Mouse (Mus musculus): ENCODE data around the gene Barx2.

Barx2 gene

DNA sequence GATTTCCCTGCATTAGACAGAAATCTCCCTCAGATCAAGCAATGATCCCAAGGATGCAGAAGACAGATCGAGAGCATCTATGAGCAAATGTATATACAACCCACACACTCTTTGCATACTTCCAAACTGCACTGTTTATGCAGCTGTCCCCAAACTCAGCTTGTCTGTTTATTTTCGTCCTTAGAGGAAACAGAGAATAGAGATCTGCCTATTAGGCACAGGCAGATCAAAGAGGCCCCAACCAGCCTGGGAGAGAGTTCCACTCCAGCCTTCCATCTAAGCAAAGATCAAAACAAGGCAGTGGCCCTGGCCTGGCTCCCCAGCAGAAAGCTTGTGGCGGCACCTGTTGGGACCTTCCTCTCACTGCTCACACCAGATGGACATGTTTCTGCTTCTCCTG lies 27.0 kb downstream of the Barx2 start:
- DNase-seq: no peak

GRCm38 (mm10) chr9:31882376-31882775 lies 30.9 kb downstream of the Barx2 start:
- DNase-seq: no peak

- DNase-seq: no peak
Measured at GRCm38 (mm10) chr9:31875556-31875955, 37.7 kb downstream of the Barx2 start.

DNA sequence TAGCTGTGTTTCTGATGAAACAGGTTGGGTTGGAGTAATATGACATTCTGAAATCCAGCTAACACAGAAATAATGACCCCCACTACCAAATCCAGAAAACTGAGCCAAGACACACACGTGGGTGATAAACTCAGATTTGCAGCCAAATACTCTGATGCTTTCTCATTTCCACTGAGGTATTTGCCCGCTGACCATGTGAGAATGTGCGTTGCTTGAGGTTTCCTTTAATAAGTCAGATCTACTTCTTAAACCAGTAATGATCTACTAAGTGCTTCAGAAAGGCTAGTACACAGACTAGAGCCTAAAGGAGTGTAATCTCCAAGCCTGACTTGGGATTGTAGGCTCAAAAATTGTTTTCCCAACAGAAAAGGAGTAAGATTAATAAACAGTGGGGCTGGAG lies 39.0 kb downstream of the Barx2 start:
- DNase-seq: no peak

- no peak for DNase-seq
Measured at GRCm38 (mm10) chr9:31871410-31871809, 41.9 kb downstream of the Barx2 start.

GRCm38 (mm10) chr9:31868823-31869460 lies 44.3 kb downstream of the Barx2 start:
- DNase-seq: no peak

DNA sequence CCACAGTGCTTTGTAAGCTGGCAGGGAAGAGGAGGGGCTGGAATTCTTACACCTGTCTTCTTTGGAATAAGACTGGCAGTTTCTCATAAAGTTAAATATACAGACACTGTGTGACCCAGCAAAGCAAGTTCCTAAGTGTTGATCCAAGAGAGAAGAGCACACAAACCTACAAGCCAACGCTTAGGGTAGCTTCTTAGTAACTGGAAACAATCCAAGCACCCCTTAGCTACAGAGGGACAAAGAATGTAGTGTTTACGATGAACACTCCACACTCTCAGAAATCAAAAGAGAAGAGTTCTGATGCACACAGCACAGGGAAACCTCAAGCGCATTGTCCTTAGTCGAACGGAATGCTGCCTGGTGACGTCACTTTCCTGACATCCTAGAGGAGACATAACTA lies 49.4 kb downstream of the Barx2 start:
- DNase-seq: no peak

DNA sequence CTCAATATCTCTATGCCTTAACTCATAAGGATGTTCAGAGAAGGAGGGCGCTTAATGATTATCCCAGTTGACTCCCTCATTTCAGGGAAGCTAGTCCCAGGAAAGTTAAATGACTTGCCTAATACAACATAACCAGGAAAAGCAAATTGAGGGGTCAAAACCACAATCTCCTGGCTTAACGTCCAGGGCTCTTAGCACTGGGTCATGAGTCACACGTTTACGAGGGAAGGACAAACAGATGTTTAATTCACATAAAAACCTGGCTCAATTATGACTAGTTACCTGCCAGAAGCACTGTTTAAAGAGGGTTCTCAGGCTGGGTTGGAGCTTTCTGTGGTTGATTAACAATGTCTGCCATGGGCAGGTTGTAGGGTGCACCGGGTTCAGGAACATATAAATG lies 53.8 kb downstream of the Barx2 start:
- no peak for DNase-seq

DNA sequence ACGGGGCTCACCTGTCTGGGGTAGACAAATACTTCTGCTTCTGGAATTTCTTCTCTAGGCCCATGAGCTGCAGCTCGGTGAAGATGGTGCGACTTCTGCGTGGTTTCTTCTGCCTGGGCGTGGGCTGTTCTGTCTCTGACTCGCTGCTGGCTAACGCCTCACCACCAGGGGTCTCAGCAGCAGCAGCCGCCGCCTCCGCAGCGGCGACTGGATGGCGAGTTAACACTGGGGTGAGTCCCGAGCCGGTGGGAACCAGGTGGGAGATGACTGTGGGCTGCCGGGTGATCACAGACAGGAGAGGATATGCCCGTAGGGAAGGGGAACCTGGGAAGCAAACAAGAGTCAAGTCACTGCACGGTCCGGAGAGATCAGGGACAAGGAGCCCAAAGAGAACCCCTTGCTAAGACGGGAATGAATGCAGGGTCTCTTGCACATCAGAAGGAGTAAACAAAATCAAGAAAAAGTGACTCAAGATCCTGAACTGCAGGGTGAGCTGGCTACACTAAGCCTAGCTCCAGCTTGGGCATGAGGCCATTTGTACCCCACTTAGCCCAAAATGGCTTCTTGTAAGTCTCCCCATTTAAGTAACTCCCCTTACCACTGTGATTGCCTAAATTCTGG lies 54.4 kb downstream of the Barx2 start:
- DNase-seq: no peak

DNA sequence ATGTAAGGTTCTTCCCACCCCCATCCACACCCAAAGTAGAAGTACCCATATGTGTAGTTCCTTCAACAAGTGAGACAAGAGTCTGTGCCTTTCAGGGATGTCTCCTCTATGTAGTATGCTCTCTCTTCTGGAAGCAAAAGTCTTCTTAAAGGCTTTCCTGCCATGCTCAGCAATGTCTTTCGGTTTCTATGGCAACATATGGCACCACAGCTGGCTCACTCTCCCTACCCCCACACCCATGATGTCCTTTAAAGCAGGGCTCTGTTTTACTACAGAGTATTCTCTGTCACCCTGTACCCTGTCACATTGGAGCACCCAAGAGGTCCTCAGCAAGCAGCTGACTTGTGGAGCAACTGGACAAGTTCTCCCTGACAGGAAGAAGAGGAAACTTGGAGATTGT lies 55.8 kb downstream of the Barx2 start:
- no peak for DNase-seq

DNA sequence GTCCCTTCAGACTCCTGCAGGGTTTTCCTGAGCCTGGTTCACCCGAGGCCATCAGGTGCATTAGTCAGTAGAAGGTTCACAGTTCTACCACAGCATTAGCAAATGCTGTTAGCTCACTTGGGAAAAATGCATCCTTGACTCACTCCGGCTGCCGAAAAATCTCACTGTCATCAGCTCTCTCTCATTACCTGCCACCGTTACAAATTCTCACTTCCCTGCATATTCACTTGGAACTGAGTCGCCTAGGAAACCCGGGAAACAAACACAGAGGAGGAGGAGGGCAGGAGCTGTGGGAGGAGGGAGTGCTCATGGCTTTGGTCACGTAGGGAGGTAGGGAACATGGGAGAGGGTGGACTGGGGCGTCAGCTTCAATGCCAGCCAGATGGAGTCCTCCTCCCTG lies 56.8 kb downstream of the Barx2 start:
- DNase-seq: no peak

- no peak for DNase-seq
Measured at GRCm38 (mm10) chr9:31855668-31856067, 57.6 kb downstream of the Barx2 start.

DNA sequence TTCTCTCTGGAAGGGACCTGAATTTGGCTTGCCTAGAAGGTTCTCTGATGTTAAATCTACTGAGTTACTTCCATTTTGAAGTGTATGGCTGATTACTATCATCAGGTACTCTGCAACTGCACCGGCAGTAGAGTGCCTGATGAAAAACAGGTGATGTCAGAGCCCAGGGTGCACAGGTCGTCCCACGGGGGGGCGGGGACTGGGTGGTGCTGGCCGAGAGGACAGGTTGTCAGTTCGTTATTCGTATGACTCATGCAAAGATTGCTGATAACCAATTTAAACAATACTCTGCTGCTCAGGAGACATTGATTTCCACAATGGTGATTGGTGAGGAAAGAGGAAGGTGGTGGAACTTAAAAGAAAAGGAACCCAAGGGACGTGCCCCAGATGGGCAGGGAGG lies 61.6 kb downstream of the Barx2 start:
- DNase-seq: no peak

DNA sequence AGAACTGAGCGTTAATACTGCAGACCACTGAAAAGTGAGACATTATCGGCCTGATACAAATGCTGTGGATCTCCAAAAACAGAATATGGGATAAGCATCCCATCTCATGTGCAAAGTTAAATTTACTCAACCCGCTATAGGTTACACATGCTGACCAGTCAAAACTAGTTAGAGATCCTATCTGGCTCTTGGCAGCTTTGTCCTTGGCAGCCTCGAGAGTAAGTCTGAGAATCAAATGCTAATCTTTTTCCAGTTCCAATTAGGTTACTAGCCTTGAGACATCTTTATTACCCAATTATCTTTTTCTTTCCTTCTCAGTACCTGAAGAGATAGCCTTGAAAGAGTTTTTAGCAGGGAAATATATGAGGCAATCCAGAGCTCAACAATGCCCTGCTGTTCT lies 62.6 kb downstream of the Barx2 start:
- no peak for DNase-seq

- DNase-seq: no peak
Measured at GRCm38 (mm10) chr9:31849387-31849786, 63.9 kb downstream of the Barx2 start.

DNA sequence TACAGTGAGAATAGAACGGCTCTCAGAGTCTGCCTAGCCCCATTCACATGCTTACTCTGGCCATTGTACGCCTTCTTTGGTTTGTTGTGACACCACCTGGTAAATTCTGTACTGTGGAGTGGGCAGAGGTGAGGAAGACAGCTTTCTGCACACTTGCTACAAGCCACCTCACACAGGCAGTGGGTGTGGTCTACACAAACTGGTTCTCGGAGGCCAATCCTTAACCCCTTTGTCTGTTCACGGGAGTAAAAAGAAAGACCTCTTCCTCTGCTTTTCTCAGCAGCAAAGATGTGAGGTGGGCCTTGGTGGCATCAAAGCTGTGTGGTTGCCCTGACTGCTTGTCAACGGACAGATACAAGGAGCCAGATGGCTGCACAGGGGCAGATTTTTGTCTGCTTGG lies 68.6 kb downstream of the Barx2 start:
- DNase-seq: no peak

DNA sequence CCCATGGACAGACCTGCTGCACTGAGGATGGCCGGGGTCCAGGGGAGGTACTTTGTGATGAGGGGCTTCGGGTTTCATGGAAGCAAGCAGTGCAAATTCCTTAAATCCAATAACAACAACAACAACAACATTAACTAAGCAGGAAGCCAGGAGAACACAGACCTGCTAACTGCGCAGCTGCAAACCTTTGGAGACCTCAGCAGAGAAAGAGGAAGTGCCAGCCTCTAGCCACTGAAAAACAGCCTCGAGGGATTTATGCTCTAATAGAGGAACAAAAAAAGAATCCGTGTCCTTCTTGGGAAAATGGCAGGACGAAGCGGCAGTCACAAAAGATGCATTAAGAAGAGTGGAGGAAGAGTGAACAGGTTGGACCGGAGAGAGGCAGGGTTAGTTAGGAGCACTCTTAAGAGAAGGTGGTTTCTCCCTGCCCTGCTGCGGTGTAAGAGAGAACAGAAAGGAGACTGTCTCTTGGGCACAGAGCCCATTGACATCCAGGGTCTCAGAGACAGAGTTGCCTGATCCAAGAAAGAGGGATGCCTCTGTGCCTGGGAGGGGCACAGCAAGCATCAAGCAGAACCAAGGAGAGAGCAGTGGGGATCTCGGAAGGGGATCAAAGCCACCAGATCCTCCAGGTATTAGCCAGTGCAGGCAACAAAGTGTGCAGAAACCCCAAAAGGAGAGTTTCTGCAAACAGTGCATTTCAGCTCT lies 72.0 kb downstream of the Barx2 start:
- no peak for DNase-seq

DNA sequence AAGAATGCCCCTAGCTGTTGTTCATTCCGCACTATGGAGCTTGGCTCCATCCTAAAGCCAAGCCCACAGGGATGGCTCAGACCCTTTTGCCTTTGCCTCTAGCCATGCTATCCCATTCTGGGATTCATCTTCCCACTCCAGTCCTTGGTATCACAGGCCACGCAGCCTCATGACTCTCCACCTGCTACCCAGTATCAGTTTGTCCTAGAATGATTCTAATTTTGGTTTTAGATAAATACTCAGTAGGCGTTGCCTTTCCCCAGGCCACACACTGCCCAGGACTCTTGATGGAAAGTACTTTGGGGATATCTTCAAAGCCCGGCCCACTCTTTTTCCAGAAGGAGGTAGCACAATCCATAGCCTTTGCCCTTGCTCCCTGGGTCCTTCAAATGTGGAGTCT lies 72.7 kb downstream of the Barx2 start:
- DNase-seq: no peak

DNA sequence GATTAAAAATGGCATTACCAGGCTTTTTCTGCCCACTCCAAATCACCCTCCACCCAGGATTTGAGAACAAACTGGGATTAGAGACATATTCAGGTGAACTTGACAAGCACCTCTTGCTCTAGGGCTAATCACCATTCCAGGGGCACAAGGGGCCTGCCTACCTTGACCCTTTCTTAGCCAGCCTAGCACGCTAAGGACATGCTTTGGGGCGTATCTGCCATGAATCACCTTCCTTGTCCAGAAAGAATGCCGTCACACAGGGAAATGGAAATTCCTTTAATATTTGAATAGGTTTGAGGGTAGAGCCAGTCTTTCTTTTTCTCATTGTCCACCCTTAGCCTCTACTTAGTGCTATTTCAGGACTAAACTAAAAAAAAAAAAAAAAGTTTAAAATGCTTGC lies 73.2 kb downstream of the Barx2 start:
- DNase-seq: no peak

- no peak for DNase-seq
Measured at GRCm38 (mm10) chr9:31839106-31840027, 73.9 kb downstream of the Barx2 start.

GRCm38 (mm10) chr9:31838047-31838446 lies 75.2 kb downstream of the Barx2 start:
- no peak for DNase-seq

DNA sequence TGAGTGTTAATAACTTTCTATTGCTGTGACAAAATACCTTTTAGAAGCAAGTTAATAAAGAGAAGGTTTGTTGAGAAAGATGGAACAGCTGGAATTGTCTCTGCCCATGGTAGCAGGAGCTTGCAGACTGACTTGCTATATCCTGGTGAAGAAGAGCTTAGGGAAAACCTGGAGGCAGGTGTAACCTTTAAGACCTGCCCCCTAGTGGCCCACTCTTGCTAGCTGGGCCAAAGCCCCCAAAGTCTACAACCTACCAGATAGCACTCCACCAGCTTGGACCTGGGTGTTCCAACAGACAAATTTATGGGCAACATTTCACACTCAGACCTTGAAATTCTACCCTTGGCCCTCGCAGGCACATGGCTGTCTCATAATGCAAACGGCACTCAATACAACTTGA lies 104.5 kb downstream of the Barx2 start:
- no peak for DNase-seq

- no peak for DNase-seq
Measured at GRCm38 (mm10) chr9:31802641-31803040, 110.6 kb downstream of the Barx2 start.

Measured in cerebellum, adult 18-20 months (tissue).